Mouse (Mus musculus) heart, postnatal 0 days (tissue): ENCODE measurements around the gene Nup93. TPM values are rescaled to one million over a fixed set of nuclear protein-coding genes. Genes with fewer than 3 reads are reported as not detected.

Source experiments
- ATAC-seq: fragments of 200-750 bp; cut with Nextera tagmentation; 2 replicates; pipeline ENCODE4 v1.8.0; 2017; ENCODE audit warnings: low read depth, moderate number of reproducible peaks, moderate library complexity; ENCODE audit not compliant: insufficient read depth
- DNase-seq: peaks from one replicate; pipeline ENCODE4 v3.0.0-alpha.2; 2016; ENCODE audit warnings: low spot score
- H3K27ac ChIP-seq: fragments of 300-500 bp; sonication (generic); 2 replicates; pipeline ENCODE4 v1.5.1; 2014; ENCODE audit warnings: low read depth, mild to moderate bottlenecking
- H3K27me3 ChIP-seq: fragments of 300-500 bp; sonication (generic); 2 replicates; pipeline ENCODE4 v1.6.1; 2014; ENCODE audit warnings: low read length, mixed read lengths; ENCODE audit not compliant: control insufficient read depth, insufficient read depth
- H3K36me3 ChIP-seq: fragments of 300-500 bp; sonication (generic); replicated peaks from 2 replicates; pipeline ENCODE4 v1.6.1; 2014; ENCODE audit warnings: low read length, mixed read lengths; ENCODE audit not compliant: control insufficient read depth, insufficient read depth
- H3K4me1 ChIP-seq: fragments of 300-500 bp; sonication (generic); 2 replicates; pipeline ENCODE4 v1.6.1; 2014; ENCODE audit warnings: antibody characterized with exemption; ENCODE audit not compliant: control insufficient read depth, insufficient read depth
- H3K4me2 ChIP-seq: fragments of 300-500 bp; sonication (generic); 2 replicates; pipeline ENCODE4 v1.6.1; 2014; ENCODE audit warnings: low read depth, mild to moderate bottlenecking, low read length, moderate library complexity
- H3K4me3 ChIP-seq: fragments of 300-500 bp; sonication (generic); 2 replicates; pipeline ENCODE4 v1.5.1; 2014; ENCODE audit warnings: low read depth, low read length
- H3K9ac ChIP-seq: fragments of 300-500 bp; sonication (generic); replicated peaks from 2 replicates; pipeline ENCODE4 v1.6.1; 2014; ENCODE audit warnings: low read depth, low read length, mixed read lengths
- H3K9me3 ChIP-seq: fragments of 300-500 bp; sonication (generic); replicated peaks from 2 replicates; pipeline ENCODE4 v1.6.1; 2016; ENCODE audit warnings: low read length; ENCODE audit not compliant: control insufficient read depth
- CTCF ChIP-seq: IDR thresholded peaks from 2 replicates; pipeline ENCODE4 v1.5.1; 2016; ENCODE audit warnings: antibody characterized with exemption, control low read depth, low read depth
- EP300 ChIP-seq: IDR thresholded peaks from 2 replicates; pipeline ENCODE4 v1.6.1; 2016; ENCODE audit warnings: antibody characterized with exemption, low read depth
- WGBS: fragments of 180-500 bp; shearing (Covaris S2); extraction: QIAGEN DNeasy Blood & Tissue Kit; methylation state at CpG from one replicate; pipeline ENCODE4 v1.1.7; 2014; 5-methylcytosine and 5-hydroxymethylcytosine counted together
- polyA plus RNA-seq: library from polyadenylated mRNA; unstranded; fragments of >200 nt; fragmentation: Nextera tagmentation; extraction: Ambion mirVana; gene quantifications from 2 replicates; pipeline ENCODE4 v1.2.1, GENCODE M21; 2015
- total RNA-seq: library from RNA; depleted of rRNA; stranded (reverse); fragments of >200 nt; gene quantifications from 2 replicates; pipeline ENCODE4 v1.2.3, GENCODE M21; 2014; ENCODE audit warnings: low replicate concordance

Gene Nup93
- total and polyA plus RNA-seq, 2 experiments from 2014 or later = 21.9 to 31.4 TPM

DNA sequence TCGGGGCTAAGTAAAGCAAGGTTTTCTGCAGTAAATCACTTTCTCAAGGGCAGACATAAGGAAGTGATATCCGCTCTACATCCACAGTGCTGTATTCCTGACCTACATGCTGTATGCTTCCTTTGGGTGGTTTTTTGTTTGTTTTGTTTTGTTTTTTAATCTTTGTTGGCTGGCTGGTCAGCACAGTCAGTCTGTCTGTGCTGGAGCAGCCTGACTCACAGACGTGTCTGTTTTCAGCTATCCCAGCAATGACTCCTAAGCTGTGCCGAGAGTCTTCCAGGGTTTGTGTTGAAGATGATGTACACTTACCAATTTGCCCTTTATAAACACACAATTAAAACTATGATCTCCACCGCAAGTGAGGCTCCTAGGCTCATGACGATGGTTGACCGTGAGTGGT, 56.7 kb downstream of the Nup93 start:
- H3K36me3 ChIP-seq = no peaks in the 10 kb centered on the region
- no peak overlapping the region for H3K4me2 ChIP-seq
- no peak for TF ChIP-seq EP300
- TF ChIP-seq CTCF = no peak
- DNase-seq (no peak), ATAC-seq (no peak)
- H3K4me1 ChIP-seq = peaks cover 7% of the 10 kb centered on the region
- no peaks in the 10 kb centered on the region for H3K27me3 ChIP-seq
- 78% methylated on average over 7 of the region's 7 CpGs for WGBS
- H3K27ac ChIP-seq = no peak overlapping the region
- no peak overlapping the region for H3K4me3 ChIP-seq
- H3K9ac ChIP-seq = no peak overlapping the region
- H3K9me3 ChIP-seq = no peaks in the 10 kb centered on the region

DNA sequence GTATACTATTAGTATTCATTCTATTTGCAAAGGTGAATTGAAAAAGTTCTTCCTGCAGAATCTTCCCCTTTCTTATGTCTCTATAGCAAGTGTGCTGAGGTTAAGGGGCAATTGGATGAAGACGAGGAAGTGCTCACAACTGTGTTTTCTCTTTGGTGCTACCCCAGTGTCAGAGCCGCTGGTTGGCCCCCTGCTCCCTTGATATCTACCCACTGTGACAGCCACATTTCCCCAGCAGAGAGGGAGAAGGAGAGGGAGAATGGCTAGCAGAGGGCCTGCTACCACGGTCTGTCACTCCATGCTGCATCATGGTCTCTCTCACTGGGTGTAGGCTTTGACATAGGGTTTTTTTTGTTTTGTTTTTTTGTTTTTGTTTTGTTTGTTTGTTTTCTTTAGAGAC, 58.2 kb downstream of the Nup93 start:
- DNase-seq = no peak
- Histone ChIP-seq H3K4me3 (no peak overlapping the region), H3K4me1 (peaks cover 7% of the 10 kb centered on the region), H3K4me2 (no peak overlapping the region), H3K36me3 (no peaks in the 10 kb centered on the region), H3K27me3 (no peaks in the 10 kb centered on the region), H3K9ac (no peak overlapping the region), H3K27ac (no peak overlapping the region), H3K9me3 (no peaks in the 10 kb centered on the region)
- ATAC-seq = no peak
- 70% methylated on average over 3 of the region's 3 CpGs for WGBS
- TF ChIP-seq EP300 (no peak), CTCF (no peak)

DNA sequence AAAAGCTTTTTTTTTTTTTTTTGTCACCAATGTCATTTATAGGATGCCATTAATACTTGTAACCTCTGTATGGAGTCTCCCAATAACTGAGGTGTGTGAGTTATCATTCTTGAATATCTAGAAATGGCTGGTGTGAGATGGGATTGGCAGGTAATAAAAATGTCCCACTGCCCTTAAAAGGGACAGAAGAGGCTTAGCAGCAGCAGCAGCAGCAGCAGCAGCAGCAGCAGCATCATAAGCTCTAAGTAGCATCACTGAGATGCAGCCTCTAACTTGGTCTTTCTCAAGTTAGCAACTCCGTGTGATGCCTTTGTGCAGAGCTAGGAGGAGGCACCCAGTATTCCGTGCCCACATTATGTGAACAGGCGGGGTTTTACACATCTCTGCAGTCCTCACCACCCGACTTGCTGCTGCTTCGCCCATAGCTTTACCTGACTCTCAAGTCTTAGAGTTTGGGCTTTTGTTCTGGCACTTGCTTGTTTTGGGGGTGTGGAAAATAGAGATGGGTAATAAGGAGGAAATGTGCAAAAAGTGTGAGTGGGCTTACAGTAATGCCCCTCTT, 59.0 kb downstream of the Nup93 start:
- Histone ChIP-seq H3K27ac (no peak overlapping the region), H3K4me1 (peaks cover 7% of the 10 kb centered on the region), H3K36me3 (no peaks in the 10 kb centered on the region), H3K9ac (no peak overlapping the region), H3K9me3 (no peaks in the 10 kb centered on the region), H3K27me3 (no peaks in the 10 kb centered on the region), H3K4me2 (no peak overlapping the region), H3K4me3 (no peak overlapping the region)
- TF ChIP-seq CTCF = no peak
- DNase-seq (no peak), ATAC-seq (no peak)
- WGBS = 93% methylated on average over 5 of the region's 5 CpGs

DNA sequence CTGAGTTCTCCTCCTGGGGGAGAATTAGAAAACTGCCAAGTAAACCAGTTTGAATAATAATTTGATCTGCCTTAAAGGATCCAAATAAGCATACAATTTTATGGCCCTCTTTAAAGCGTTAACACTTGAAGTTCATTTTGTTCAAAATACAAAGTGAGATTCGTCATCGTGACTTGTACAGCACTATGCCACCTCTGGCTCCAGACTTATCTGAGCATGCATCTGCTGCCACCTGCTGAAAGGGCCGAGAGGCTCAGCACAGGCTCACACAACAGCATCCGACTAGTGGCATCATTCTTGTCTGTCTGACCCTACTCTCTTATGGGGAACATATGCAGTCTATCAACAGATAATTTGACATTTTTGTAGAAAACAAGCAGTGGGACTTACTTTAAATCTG, 59.7 kb downstream of the Nup93 start:
- TF ChIP-seq EP300 = no peak
- no peak for TF ChIP-seq CTCF
- Histone ChIP-seq H3K4me1 (peaks cover 7% of the 10 kb centered on the region; the same call in 1 of the 2 replicates), H3K4me2 (no peak overlapping the region), H3K27ac (no peak overlapping the region), H3K4me3 (no peak overlapping the region), H3K9ac (no peak overlapping the region), H3K36me3 (no peaks in the 10 kb centered on the region), H3K27me3 (no peaks in the 10 kb centered on the region), H3K9me3 (no peaks in the 10 kb centered on the region)
- DNase-seq (no peak), ATAC-seq (no peak)
- 73% methylated on average over 5 of the region's 5 CpGs for WGBS

DNA sequence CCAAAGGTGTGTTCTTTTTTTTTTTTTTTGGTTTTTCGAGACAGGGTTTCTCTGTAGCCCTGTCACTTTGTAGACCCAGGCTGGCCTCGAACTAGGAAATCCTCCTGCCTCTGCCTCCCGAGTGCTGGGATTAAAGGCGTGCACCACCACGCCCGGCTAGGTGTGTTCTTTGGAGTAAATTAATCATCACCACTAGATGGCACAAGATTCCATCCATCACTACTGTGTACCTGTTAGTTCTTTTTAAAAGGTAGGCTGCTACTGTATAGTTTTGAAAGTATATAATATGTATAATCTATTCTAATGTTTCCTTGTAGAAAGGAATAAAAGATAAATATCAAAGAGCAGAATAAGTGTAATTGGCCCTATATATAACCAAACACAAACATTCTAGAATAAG, 63.9 kb downstream of the Nup93 start:
- Histone ChIP-seq H3K4me3 (no peak overlapping the region), H3K27me3 (no peaks in the 10 kb centered on the region), H3K9ac (no peak overlapping the region), H3K27ac (no peak overlapping the region), H3K36me3 (no peaks in the 10 kb centered on the region), H3K4me1 (no peaks in the 10 kb centered on the region), H3K9me3 (no peaks in the 10 kb centered on the region), H3K4me2 (no peak overlapping the region)
- 80% methylated on average over 6 of the region's 6 CpGs for WGBS
- TF ChIP-seq EP300 (no peak), CTCF (peak; percentile 37)
- DNase-seq (no peak), ATAC-seq (no peak)

DNA sequence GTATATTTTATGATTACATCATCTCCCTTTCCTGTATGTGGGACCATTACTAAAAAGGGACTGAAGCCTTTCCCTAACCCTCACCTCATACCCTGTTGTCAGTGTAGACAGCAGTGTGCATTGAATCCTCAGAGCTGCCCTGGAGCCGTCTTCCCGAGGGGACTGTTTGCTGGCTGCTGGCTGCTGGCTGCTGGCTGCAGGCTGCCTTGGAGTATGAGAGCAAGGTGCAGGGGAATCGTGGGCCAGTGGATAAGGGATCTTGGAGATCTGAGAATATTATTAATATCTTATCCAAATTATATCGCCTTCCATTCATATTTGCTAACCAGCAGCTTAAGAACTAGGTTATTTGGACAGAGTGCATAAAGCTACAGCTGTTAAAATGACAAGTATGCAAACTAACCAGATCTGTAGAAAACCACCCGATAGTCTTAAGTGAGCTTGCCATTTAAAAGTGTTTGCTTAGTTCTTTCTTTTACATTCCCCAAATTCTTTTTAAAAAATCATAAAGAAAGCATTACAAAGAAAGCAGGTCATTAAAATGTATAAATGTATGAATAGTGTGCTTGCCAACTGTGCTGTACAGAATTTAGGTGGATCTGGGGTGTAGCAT, 65.7 kb downstream of the Nup93 start:
- Histone ChIP-seq H3K27ac (no peak overlapping the region), H3K4me2 (no peak overlapping the region), H3K9me3 (no peaks in the 10 kb centered on the region), H3K4me3 (no peak overlapping the region), H3K36me3 (no peaks in the 10 kb centered on the region), H3K4me1 (no peaks in the 10 kb centered on the region), H3K27me3 (no peaks in the 10 kb centered on the region), H3K9ac (no peak overlapping the region)
- DNase-seq (no peak), ATAC-seq (no peak)
- no peak for TF ChIP-seq CTCF
- 74% methylated on average over 5 of the region's 5 CpGs for WGBS
